Mouse (Mus musculus): ENCODE results near the gene Spint2.

Gene Spint2

DNA sequence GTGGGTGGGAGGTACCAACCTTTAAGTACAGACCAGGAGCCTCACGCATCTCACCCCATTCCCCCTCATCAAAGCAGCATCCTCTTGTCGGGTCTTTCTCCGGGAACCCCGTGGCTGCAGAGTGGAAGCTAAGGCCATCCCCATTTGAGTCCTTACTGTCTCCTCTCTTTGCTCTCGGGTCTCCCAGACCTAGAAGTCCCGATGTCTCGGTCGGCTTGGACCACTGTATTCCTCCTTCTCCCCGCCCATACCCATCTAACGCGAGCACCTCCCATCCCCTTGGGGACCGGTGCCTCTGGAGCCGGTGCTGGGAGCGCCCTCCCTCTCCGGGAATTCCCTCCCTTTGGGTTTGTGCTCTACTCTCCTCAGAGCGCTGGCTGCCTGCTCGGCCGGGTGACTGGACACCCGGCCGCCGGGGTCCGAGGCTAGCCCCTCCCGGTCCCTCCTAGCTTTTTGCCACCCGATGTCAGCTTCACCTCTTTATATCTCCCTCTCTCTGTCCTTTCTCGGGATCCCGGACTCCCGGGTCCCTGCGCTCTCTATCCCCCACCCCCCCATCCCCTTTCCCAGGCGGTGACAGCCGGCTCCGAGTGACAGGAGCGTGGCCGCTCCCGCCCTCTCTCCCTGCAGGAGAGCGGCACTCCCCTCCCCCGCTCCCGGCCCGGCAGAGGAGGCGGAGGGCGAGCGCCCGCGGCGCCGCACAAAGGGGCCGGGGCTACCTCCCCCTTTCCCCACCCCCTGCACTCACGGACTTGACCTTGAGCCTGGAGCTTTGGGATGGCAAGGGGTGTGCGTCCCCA is 23.0 kb upstream of the Spint2 start:
- no peak for DNase-seq (ENCODE audit: low read depth, low spot score)

DNA sequence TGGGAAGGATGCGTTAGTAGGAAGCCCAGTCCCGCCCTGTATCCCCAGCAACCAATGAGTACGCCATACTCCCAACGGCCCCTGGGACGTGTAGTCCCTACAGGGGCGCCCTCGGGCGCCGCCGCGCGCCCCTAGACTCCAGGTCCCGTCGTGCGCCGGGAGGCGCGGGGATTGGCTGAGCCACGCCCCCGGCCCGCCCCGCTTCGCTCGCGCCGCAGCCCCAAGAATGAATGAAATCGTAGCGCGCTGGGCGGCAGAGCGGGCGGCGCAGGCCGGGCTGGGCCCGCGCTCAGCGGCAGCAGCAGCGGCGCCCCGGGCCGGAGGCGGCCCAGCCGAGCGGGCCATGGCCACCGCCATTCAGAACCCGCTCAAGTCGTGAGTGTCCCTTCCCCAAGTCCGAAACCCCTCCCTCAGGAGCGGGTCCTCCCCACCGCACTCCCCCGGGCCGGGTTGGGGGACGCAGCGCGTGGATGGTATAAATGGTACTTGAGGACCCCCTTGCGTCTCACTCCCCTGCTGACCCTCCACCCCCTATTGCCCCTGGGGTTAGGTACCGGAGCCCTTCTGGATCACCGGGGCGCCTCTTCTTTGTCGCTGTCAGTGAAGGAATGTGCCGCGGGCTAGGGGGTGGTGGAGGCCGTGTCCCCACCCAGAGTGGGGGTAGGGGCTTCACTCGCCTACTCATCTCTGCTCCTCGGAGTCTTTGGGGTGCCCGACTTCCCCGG is 22.2 kb upstream of the Spint2 start, which contains the start of gene Dpf1:
TSS of gene Dpf1 (plus strand) at position 214 of the 725 bp plus-strand sequence.
- peak; percentile 78 for DNase-seq (ENCODE audit: low read depth, low spot score)

DNA sequence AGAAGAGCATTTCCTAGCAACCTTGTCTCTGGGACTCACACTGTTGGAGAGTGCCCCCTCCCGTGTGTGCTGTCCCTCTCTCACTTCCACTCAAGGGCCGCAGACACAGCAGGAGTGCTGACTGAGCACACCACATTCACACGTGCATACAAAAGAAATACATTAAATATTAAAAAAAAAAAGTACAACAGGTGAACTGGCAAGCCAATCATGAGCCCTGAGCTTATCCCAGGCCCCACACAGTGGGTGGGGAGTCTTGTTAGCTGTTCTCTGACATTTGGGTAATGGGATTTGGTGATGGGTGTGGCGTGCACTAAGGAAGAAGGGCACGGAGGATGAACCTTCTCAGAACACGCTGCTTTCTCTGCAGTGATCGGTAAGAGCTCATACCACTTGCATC is 20.9 kb upstream of the Spint2 start:
- no peak for DNase-seq (ENCODE audit: low read depth, low spot score)

DNA sequence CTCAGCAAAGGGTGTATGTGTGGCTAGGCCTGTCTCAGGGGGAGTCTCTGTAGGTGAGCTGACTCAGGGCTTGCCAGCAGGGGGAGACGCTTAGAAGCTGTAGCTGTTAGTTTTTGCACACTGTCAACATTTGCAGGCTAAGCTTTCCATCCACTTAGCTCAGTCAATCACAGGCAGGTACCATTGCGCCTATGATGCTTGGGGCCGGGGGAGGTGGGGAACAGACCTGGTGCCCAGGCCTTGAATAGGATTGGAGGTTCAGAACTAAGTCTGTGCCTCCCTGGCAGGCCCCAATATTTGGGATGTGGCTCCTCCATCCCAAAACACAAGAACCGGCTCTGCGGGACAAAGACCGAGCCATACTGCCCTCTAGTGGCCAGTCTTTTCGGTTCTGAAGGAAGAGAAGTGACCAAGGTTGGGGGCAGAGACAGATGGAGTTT is 19.4 kb upstream of the Spint2 start:
- peak; percentile 61 for DNase-seq (ENCODE audit: low read depth, low spot score)

DNA sequence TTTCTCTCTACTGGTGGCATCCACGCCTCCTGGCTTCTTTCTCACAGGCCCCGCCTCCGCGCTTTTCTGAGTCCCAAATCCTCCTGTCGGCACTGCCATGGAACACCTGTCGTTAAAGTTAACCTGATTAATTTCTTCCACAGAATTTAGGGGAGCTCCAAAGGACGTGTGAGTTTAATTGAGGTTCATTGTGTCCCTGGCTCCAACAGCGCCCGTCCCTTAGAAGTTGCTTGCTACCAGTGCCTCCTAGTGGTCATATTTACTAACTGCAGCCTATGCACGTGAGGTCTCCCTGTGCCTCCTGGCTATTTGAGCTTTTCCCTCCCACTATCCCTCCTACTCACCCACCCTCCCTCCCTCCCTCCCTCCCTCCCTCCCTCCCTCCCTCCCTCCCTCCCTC is 15.3 kb upstream of the Spint2 start:
- peak; percentile 74 for DNase-seq (ENCODE audit: low read depth, low spot score)

- DNase-seq (ENCODE audit: low read depth, low spot score) = no peak
Observed at GRCm38 (mm10) chr7:29295861-29296647, 14.3 kb upstream of the Spint2 start.

GRCm38 (mm10) chr7:29294111-29294761 is 12.5 kb upstream of the Spint2 start:
- no peak for DNase-seq (ENCODE audit: low read depth, low spot score)

- DNase-seq (ENCODE audit: low read depth, low spot score) = no peak
Observed at GRCm38 (mm10) chr7:29293131-29294065, 11.7 kb upstream of the Spint2 start.

DNA sequence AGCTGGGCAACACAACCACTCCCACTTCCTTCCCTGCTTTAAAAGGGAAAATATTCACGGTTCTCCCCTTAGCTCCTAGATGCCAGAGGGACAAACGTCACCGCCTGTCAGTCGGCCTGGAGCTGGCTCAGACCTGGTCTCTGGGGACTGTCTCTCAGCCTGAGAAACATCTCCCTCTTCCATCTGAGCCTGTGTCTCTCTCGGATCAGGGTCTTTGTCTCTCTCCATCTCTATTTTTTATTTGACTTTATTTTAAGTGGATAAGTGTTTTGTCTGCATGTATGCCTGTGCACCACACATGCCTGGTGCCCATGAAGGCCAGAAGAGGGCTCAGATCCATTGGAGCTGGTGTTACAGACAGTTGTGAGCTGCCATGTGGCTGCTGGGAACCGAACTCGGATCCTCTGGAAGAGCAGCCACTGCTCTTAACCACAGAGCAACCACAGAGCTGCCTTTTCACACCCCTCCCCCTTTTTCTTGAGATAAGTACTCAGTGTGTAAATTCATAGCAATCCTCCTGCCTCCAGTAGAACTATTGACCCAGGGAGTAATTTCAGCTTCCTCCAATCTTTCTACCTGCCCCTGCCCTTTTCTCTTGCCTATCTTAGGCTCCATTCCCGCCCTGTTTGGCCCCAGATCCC is 10.9 kb upstream of the Spint2 start:
- DNase-seq (ENCODE audit: low read depth, low spot score) = no peak

DNA sequence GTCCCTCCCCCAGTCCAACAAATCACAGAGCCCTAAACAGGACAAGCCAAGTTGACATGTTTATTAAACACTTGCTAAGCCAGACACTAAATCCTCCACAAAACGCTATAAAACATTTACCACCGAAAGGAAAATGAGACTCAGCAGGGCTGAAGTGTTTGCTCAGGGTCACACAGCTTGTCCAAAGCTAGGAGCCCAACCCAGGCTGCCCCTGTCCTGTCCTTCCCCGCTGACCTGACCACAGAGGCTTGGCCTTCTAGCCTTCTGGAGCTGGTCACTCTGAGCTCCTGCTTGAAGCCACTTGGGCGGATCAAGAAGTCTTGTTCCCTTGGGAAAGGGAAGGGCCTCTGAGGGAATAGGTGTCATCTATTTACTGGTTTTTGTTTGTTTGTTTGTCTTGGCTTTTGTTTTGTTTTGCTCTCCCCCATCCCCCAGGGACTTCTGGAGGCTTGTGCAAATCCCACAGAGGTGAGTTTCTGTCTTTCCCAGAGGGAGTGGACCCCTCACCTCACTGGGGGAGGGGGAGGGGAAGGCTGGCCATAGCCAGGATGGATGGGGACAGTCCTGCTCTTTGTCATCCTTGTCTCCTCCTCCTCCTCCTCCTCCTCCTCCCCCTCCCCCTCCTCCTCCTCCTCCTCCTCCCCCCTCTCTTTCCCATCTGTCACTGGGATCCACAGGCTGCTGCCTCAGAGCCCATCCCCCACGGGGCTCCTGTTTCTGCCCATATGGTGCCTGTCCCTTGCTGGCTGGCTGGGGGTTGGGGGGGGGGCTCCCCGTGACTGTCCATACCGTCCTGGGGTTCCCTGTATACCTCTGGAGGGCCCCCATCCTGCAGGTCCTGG is 10.1 kb upstream of the Spint2 start:
- no peak for DNase-seq (ENCODE audit: low read depth, low spot score)

GRCm38 (mm10) chr7:29290691-29291485 is 9.2 kb upstream of the Spint2 start:
- DNase-seq (ENCODE audit: low read depth, low spot score) = no peak

GRCm38 (mm10) chr7:29289856-29290255 is 8.1 kb upstream of the Spint2 start:
- no peak for DNase-seq (ENCODE audit: low read depth, low spot score)

DNA sequence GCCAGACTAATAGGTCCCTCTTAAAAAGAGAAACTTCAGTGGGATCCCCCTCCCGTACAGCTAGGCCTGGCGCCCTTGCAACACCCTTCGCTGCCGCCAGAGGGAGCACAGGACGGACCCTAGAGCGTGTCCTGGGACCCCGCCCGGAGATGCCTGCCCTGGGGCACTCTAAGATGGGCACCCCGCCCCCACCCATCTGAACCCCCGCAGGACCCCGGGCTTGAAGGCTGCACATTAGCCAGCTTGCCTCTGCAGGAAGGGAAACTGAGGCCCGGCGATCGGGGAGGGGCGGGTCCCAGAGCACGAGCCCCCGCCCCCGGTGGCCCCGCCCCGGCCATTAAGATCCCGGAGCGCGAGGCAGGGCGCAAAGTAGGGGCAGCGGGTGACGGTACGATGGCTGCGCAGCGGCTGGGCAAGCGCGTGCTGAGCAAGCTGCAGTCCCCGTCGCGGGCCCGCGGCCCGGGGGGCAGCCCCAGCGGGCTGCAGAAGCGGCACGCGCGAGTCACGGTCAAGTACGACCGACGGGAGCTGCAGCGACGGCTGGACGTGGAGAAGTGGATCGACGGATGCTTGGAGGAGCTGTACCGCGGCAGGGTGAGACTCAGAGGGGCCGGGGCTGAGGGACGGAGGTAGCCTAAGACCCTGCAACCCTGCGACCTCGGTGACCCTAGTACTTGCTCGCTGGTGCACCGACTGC is 7.4 kb upstream of the Spint2 start, which contains the start of gene Ppp1r14a:
TSS of gene Ppp1r14a (plus strand) at position 367 of the 697 bp plus-strand sequence.
- no peak for DNase-seq (ENCODE audit: low read depth, low spot score)

GRCm38 (mm10) chr7:29288079-29288478 is 6.4 kb upstream of the Spint2 start:
- DNase-seq (ENCODE audit: low read depth, low spot score) = no peak

DNA sequence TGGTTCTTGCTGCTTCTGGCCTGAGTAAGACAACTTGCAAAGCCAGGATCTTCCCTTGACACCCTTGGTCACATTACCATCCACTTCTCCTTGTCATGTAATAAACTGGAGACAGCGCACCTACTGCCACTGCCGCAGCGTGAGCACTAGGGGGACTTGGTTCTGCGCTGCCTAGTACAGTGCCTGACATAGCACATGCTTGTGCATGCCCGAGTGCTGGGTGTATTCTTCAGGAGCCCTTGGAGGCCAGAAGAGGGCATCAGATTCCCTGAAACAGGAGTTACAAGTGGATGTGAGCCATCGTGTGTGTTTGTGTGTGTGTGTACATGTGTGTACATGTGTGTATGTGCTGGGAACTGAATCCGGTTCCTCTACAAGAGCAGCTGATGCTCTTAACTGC is 5.8 kb upstream of the Spint2 start:
- no peak for DNase-seq (ENCODE audit: low read depth, low spot score)

DNA sequence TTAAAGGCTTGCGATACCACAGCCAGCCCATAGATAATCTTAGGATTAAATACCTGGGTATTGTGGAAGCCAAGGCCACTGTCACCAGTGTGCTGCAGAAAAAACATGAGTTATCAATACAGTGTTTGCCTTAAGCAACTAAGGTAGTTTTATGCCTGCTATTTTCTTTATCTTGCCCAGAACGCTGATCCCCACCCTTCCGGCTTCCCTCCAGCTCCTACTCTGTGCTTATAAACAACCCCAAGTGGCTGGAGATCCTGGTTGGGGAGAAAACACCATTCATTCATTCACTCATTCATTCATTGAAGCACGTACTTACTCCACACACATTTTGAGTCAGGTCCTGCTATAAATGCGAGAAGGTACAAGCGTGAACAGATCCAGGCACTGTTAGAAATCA is 2.8 kb upstream of the Spint2 start:
- no peak for DNase-seq (ENCODE audit: low read depth, low spot score)

- no peak for DNase-seq (ENCODE audit: low read depth, low spot score)
Observed at GRCm38 (mm10) chr7:29283876-29284275, 2.2 kb upstream of the Spint2 start.

Measured in retina, postnatal 7 days (tissue).